Mouse (Mus musculus): ENCODE data around the gene Slx4. TPM values are rescaled to one million over a fixed set of nuclear protein-coding genes. Genes with fewer than 3 reads are reported as not detected.
"Not testable (repeated sequence)": the region's sequence is repeated elsewhere in the genome, so short reads cannot be mapped to it uniquely, and the experiment has no call there.

Slx4 gene
- total RNA-seq, 2 experiments from 2014 or later = 20.8 to 21.0 TPM

GRCm38 (mm10) chr16:4014040-4014668 lies 10.6 kb upstream of the Slx4 start:
- no peak for DNase-seq (ENCODE audit: low spot score in 2 of 2)

DNA sequence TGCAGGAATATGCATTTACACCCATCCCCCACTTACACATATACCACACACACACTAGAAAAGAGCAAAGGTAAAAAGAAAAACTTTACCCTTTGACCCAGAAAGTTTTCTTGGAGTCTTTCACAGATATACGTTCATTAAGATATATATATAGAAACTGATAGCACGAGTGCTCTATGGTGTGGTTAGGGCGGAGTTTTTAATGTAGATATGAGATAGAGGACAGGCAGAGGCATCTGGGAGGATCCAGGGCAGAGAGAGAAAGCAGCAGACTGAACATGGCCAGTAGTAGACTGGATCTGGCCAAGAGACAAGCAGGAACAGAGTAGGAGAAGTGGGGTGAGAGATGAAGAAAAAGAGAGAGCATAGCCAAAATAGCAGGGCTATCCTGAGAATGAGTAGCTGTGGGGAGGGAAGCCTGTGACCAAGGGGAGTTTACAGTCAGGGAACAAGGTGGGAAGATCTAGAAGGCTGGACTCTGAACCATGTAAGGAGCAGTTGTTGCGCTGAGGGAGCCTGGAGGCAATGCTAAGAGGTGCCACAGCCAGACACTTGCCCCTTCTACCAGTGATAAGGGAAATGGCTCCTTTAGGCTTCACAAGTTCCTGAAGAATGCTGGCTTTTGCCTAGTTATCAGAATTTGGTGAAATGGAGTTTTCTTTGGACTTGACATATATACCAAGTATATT lies 9.5 kb upstream of the Slx4 start:
- DNase-seq (ENCODE audit: low spot score in 2 of 2) = no peak

DNA sequence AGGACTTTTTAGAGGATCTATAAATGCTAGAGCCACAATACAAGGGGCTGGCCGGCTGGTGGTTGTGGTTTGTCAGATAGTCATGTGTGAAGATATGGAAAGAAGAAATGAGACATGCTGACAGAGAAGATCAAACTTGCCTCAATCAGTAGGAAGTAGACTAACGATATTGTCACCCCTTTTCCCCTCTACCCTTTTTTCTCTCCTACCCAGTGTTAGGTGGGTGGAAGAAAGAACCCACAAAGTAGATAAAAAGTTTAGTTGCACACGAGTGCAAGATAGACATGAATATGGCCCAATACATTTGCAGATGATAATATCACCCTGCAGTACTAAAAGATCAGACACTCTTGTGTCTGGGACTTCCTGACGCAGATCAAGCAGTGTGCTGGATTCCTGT lies 15.2 kb downstream of the Slx4 start:
- no peak for DNase-seq (ENCODE audit: low spot score in 2 of 2)

GRCm38 (mm10) chr16:3983146-3983700 lies 20.3 kb downstream of the Slx4 start:
- DNase-seq (ENCODE audit: low spot score in 2 of 2) = no peak

DNA sequence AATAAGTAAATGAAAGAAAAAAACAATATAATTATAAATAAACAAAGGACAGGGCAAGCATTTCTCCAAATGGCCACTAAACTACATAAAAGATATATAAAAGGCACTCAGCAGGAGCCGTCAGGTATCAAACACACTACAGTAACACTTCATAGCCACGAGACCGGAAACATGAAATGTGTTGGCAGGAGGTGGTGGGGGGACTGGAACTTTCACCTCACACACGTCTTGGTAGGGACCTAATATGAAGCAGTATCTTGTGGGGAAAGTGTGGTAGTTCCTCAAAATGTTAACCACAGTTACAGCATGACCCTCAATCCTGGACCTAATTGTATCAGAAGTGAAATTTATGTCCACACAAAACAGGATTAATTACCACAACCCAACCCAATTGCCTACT lies 21.4 kb downstream of the Slx4 start:
- no peak for DNase-seq (ENCODE audit: low spot score in 2 of 2)

DNA sequence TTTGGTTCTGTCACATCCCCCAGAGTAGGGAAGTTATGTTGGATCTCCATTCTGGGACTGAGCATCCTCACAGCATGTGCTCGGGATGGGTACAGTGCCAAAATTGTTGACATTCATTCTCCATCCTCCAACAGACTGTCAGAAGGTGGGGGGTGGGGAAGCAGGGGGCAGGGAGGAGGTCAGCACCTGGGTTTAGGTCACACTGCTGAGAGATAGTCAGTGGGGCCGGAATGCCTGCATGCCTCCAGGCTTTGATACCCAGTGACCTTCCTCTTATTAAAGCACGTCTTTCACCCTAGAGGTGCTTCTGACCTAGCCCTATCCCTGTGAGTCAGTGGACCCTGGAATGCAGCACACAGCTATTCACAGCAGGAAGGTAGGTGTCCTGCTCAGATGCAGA lies 26.9 kb downstream of the Slx4 start:
- no peak for DNase-seq (ENCODE audit: low spot score in 2 of 2)

GRCm38 (mm10) chr16:3976251-3976671 lies 27.3 kb downstream of the Slx4 start, which contains the start of gene Nlrc3:
Gene Nlrc3, minus strand, starts transcription at chr16:3976632.
- DNase-seq (ENCODE audit: low spot score in 2 of 2) = no peak

GRCm38 (mm10) chr16:3975658-3976057 lies 27.9 kb downstream of the Slx4 start:
- no peak for DNase-seq (ENCODE audit: low spot score in 2 of 2)

GRCm38 (mm10) chr16:3974456-3974855 lies 29.1 kb downstream of the Slx4 start:
- not testable (repeated sequence) for DNase-seq (ENCODE audit: low spot score in 2 of 2)

DNA sequence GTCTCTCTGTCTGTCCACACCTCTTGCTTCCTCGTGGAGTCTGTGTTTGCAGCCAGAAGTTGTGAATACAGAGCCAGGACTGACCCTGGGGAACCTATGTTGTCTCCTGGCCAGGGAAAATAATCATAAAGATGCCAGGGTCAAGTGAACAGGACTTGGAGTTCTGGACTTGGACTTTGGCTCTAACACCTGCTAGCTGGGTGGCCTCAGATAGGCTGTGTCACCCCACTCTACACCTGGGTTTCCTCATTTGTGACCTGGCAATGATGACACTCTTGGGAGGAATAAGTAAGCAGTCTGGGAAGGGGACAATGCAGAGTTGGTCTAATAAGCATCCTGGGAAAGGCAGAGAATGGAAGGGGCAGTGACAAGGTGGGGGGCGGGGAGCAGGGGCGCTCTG lies 38.0 kb downstream of the Slx4 start:
- DNase-seq (ENCODE audit: low spot score in 2 of 2) = no peak

- DNase-seq (ENCODE audit: low spot score in 2 of 2) = no peak
These were observed 38.6 kb downstream of the Slx4 start for GRCm38 (mm10) chr16:3964990-3965389.

DNA sequence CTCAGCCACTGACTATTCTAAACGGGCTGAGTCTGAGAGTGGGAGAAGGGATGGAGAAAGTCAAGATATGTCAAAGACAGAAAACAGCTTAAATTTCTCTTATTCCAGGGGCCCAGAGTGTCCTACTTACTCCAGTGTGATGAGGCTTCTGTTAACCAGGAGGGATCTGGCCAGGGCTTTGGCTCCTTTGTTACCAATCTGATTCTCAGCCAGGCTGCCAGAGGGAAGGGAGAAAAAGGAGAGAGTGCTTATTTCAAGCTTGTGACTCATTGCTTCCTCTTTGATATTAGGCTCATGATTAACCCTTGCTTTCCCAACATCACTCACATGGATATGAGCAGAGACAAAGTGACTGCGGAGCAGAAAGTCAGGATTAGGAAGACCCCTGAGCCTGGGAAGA lies 44.3 kb downstream of the Slx4 start:
- DNase-seq (ENCODE audit: low spot score in 2 of 2) = no peak

DNA sequence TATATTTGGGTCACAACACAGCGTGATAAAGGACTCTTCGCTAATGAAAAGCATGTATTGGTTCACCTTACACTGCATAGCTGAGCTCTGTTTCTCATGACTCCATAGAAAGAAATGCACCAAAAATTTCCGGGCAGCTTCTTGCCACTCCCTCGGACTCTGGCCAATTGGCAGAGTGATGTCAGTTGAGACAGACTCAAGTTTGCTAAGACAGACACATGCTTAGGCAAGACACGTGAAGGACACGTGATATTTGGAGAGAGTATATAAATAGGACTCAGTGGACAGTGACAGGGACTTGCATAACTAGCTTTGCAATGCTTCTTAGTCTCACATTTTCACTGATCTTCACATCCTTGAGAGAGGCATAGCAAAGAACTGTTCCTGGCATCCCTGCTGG lies 47.2 kb downstream of the Slx4 start:
- no peak for DNase-seq (ENCODE audit: low spot score in 2 of 2)

- DNase-seq (ENCODE audit: low spot score in 2 of 2) = no peak
These were observed 52.4 kb downstream of the Slx4 start for GRCm38 (mm10) chr16:3951141-3951540.

- no peak for DNase-seq (ENCODE audit: low spot score in 2 of 2)
These were observed 68.9 kb downstream of the Slx4 start for GRCm38 (mm10) chr16:3934701-3935100.

DNA sequence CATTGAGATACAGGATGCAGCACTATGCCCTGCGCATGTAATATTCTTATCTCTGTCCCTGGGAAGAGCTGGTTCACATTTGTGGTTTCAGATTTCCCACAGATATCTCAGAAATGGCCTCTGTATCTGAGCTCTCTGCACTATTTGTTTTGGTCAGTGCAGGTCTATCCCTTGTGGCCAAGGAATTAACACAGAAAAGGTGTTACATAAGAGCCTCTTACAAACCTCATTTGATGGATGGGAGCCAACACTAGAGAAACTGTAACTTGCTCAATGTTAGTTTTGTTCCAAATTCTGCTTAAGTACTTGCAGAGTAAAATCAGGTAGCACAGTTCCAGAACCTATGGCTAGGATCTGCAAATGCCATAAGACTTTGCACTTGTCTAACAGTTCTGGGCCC lies 69.5 kb downstream of the Slx4 start:
- DNase-seq (ENCODE audit: low spot score in 2 of 2) = no peak

DNA sequence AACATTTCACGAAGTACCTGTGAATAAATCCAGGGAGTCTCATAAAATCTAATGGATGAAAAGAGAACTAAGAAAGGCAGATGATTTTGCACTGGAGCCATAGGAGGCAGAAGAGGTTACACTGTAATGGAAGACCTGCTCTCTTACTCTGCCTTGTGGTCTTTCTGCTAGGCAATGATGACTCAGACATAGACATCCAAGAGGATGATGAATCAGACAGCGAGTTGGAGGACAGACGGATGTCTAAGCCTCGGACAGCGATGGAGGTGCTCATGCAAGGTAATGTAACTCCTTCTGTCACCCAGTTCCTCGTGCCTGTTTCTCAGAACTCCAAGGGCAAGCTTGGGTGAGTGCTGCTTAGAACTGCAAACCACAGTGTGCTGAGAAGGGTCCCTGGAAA lies 70.0 kb downstream of the Slx4 start:
- no peak for DNase-seq (ENCODE audit: low spot score in 2 of 2)

DNA sequence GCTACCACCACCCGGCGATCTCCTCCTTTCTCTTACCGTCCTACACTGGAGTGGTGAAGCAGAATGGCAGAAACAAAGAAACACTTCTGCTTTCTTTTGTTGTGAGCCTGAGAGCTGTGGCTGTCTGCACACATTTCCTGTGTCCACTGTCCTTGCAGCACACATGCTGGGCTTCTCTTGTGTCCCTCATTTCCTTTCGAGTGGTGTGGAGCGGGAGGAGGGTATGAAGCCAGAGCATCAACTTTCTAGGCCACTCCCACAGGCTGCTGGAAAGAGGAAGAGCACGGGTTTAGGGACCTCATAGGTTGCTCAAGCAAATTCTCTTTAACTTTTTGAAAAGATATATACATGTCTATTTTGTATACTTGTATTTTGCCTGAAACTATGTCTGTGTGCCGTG lies 74.4 kb downstream of the Slx4 start:
- DNase-seq (ENCODE audit: low spot score in 2 of 2) = no peak

Other genes starting within 250 kb of the Slx4 start
- not detected for gene Olfr15, start 172.9 kb downstream of the Slx4 start, total RNA-seq (2021)
- gene Zfp174, start 156.5 kb downstream of the Slx4 start, total RNA-seq (2021) = 1 to 10 TPM; 1.7 to 1.9 TPM
- gene Naa60, start 131.4 kb downstream of the Slx4 start, total RNA-seq (2021) = 10 to 100 TPM; 37.3 to 43.1 TPM
- gene Zfp597, start 119.2 kb downstream of the Slx4 start, total RNA-seq (2021) = 10 to 100 TPM; 10.6 to 11.9 TPM
- gene Gm20695, start 119.1 kb downstream of the Slx4 start, total RNA-seq (2021) = under 1 TPM; 0.36 to 0.44 TPM
- 1 to 10 TPM; 3.1 to 5.6 TPM for gene 1700037C18Rik, start 95.1 kb downstream of the Slx4 start, total RNA-seq (2021)
- gene Cluap1, start 95.0 kb downstream of the Slx4 start, total RNA-seq (2021) = 10 to 100 TPM; 12.3 to 13.3 TPM
- gene Nlrc3, start 27.1 kb downstream of the Slx4 start, total RNA-seq (2021) = 1 to 10 TPM; 2.5 to 3.6 TPM
- not detected for gene Dnase1, start 33.2 kb upstream of the Slx4 start, total RNA-seq (2021)
- gene Trap1, start 74.1 kb upstream of the Slx4 start, total RNA-seq (2021) = 10 to 100 TPM; 85.4 to 91.3 TPM
- 10 to 100 TPM; 59.2 to 64.6 TPM for gene Crebbp, start 210.2 kb upstream of the Slx4 start, total RNA-seq (2021)